Mouse (Mus musculus): ENCODE results near the gene Mn1. TPM values are rescaled to one million over a fixed set of nuclear protein-coding genes. Genes with fewer than 3 reads are reported as not detected.

The Mn1 gene
- polyA plus RNA-seq, 1 experiment from 2014 or later = 6.9 TPM

- Histone ChIP-seq H3K4me2 (ENCODE audit: low read length) (no peak overlapping the region), H3K27ac (replicated peaks in 1 of 2; ENCODE audit: control insufficient read depth in 1 of 2, insufficient read depth in 1 of 2, low read depth in 2 of 2, low read length in 2 of 2) (no peak overlapping the region), H3K9me3 (ENCODE audit: control insufficient read depth, low read length) (no peaks in the 10 kb centered on the region), H3K36me3 (ENCODE audit: control insufficient read depth, insufficient read depth, low read length) (0 out of 2 replicates have a peak, but pooled peaks cover 4% of the 10 kb centered on the region), H3K4me3 (ENCODE audit: control insufficient read depth in 1 of 2, insufficient read depth in 1 of 2, low read depth in 1 of 2, low read length in 2 of 2) (no peak overlapping the region), H3K4me1 (ENCODE audit: control insufficient read depth in 2 of 2, insufficient read depth in 2 of 2, low read length in 2 of 2) (peaks cover 37 to 48% of the 10 kb centered on the region in 2 experiments), H3K27me3 (ENCODE audit: control insufficient read depth, insufficient read depth, low read length) (no peaks in the 10 kb centered on the region), H3K9ac (ENCODE audit: low read length) (no peak overlapping the region)
- WGBS = 74% methylated on average over 7 of the region's 7 CpGs
- no peak for ATAC-seq (ENCODE audit: insufficient number of reproducible peaks, insufficient read depth, low FRiP score, low read depth)
These were observed 20.0 kb downstream of the Mn1 start for GRCm38 (mm10) chr5:111437205-111437604.

- ATAC-seq (ENCODE audit: insufficient number of reproducible peaks, insufficient read depth, low FRiP score, low read depth) = no peak
- Histone ChIP-seq H3K36me3 (ENCODE audit: control insufficient read depth, insufficient read depth, low read length) (0 out of 2 replicates have a peak, but pooled peaks cover 4% of the 10 kb centered on the region), H3K27ac (replicated peaks in 1 of 2; ENCODE audit: control insufficient read depth in 1 of 2, insufficient read depth in 1 of 2, low read depth in 2 of 2, low read length in 2 of 2) (no peak overlapping the region), H3K27me3 (ENCODE audit: control insufficient read depth, insufficient read depth, low read length) (no peaks in the 10 kb centered on the region), H3K9me3 (ENCODE audit: control insufficient read depth, low read length) (no peaks in the 10 kb centered on the region), H3K4me2 (ENCODE audit: low read length) (no peak overlapping the region), H3K4me1 (ENCODE audit: control insufficient read depth in 2 of 2, insufficient read depth in 2 of 2, low read length in 2 of 2) (peaks cover 34 to 44% of the 10 kb centered on the region in 2 experiments), H3K9ac (ENCODE audit: low read length) (no peak overlapping the region), H3K4me3 (ENCODE audit: control insufficient read depth in 1 of 2, insufficient read depth in 1 of 2, low read depth in 1 of 2, low read length in 2 of 2) (no peak overlapping the region)
- 87% methylated on average over 3 of the region's 3 CpGs for WGBS
These were observed 21.2 kb downstream of the Mn1 start for GRCm38 (mm10) chr5:111438336-111438735.

DNA sequence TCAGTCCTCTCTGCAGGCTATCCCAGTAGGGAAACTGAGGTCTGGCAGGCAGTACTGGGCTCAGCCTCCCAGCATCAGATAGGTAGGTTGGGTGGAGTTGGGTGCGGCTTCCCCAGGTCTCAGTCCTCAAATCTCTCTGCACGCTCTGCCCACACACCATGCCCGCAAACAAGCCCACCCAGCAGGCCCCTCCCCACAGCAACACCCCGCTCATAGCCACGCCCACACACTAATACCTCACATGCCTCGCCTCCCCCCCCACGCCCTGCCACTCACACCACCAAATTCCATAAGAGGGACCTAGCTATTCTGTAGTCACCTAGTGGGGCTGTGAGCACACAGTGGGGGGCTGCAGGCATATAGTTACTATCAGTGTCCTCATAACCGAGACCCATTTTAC lies 21.7 kb downstream of the Mn1 start:
- Histone ChIP-seq H3K27me3 (ENCODE audit: control insufficient read depth, insufficient read depth, low read length) (no peaks in the 10 kb centered on the region), H3K27ac (replicated peaks in 1 of 2; ENCODE audit: control insufficient read depth in 1 of 2, insufficient read depth in 1 of 2, low read depth in 2 of 2, low read length in 2 of 2) (no peak overlapping the region), H3K4me1 (ENCODE audit: control insufficient read depth in 2 of 2, insufficient read depth in 2 of 2, low read length in 2 of 2) (peaks cover 32 to 40% of the 10 kb centered on the region in 2 experiments), H3K4me2 (ENCODE audit: low read length) (no peak overlapping the region), H3K4me3 (ENCODE audit: control insufficient read depth in 1 of 2, insufficient read depth in 1 of 2, low read depth in 1 of 2, low read length in 2 of 2) (no peak overlapping the region), H3K36me3 (ENCODE audit: control insufficient read depth, insufficient read depth, low read length) (0 out of 2 replicates have a peak, but pooled peaks cover 4% of the 10 kb centered on the region), H3K9ac (ENCODE audit: low read length) (no peak overlapping the region), H3K9me3 (ENCODE audit: control insufficient read depth, low read length) (no peaks in the 10 kb centered on the region)
- ATAC-seq (ENCODE audit: insufficient number of reproducible peaks, insufficient read depth, low FRiP score, low read depth) = no peak
- WGBS = 92% methylated on average over 8 of the region's 8 CpGs

DNA sequence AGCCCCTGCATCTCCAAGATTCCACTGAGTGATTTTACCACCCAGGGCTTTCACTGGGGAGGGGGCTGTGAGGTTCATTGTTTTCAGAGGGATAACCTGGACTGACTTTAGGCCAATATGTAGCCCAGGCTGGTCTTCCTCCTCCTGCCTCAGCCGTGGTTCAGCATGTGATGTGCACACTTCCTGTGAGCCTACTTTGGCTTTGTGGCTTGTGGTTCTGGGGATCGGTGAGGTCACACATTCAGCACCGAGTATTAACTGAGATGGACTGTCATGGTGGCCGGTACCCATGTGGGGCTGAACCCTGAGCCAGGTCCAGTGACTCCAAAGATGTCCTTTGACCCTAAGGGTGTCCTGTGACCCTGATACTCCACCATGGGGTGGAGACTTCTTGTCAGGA lies 23.1 kb downstream of the Mn1 start:
- Histone ChIP-seq H3K27me3 (ENCODE audit: control insufficient read depth, insufficient read depth, low read length) (no peaks in the 10 kb centered on the region), H3K9ac (ENCODE audit: low read length) (no peak overlapping the region), H3K27ac (replicated peaks in 1 of 2; ENCODE audit: control insufficient read depth in 1 of 2, insufficient read depth in 1 of 2, low read depth in 2 of 2, low read length in 2 of 2) (no peak overlapping the region), H3K36me3 (ENCODE audit: control insufficient read depth, insufficient read depth, low read length) (0 out of 2 replicates have a peak, but pooled peaks cover 4% of the 10 kb centered on the region), H3K9me3 (ENCODE audit: control insufficient read depth, low read length) (no peaks in the 10 kb centered on the region), H3K4me2 (ENCODE audit: low read length) (no peak overlapping the region), H3K4me1 (ENCODE audit: control insufficient read depth in 2 of 2, insufficient read depth in 2 of 2, low read length in 2 of 2) (peaks cover 21 to 25% of the 10 kb centered on the region in 2 experiments), H3K4me3 (ENCODE audit: control insufficient read depth in 1 of 2, insufficient read depth in 1 of 2, low read depth in 1 of 2, low read length in 2 of 2) (no peak overlapping the region)
- WGBS = 91% methylated on average over 4 of the region's 4 CpGs
- no peak for ATAC-seq (ENCODE audit: insufficient number of reproducible peaks, insufficient read depth, low FRiP score, low read depth)

DNA sequence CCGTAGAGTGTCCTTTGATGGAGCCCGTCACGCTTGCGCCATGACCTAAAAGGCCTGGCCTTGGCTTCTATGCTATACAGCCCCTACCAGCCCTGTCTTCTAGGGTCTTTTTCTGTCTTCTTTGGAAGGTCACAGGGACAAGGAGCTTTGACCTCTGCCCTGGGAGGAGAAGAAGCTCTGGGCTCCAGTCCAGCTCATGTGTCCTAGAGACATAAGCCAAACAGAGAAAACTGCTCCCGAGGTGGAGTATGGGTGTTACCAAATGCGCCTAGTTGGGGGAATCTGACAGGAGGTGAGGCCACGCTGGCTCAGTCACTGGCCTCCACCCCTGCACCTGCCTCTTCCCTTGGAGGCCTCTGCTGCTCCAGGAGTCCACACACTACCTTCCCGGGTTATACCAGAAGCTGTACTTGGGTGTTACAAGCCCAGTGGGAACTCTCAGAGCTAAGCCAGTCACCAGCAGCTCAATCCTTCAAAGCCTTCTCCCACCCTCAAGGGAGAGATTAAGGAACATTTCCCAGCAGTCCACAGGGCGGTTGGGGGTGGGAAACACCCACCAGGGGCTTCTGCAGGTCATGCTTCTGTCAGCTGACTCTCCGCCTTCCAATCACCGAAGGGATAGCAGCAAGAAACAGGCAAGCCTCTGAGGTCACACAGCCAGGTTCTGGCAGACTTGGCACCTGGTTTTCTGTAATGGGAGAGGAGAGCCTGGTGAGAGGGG lies 25.1 kb downstream of the Mn1 start:
- Histone ChIP-seq H3K9ac (ENCODE audit: low read length) (no peak overlapping the region), H3K4me3 (ENCODE audit: control insufficient read depth in 1 of 2, insufficient read depth in 1 of 2, low read depth in 1 of 2, low read length in 2 of 2) (no peak overlapping the region), H3K27ac (replicated peaks in 1 of 2; ENCODE audit: control insufficient read depth in 1 of 2, insufficient read depth in 1 of 2, low read depth in 2 of 2, low read length in 2 of 2) (no peak overlapping the region), H3K4me2 (ENCODE audit: low read length) (no peak overlapping the region), H3K4me1 (ENCODE audit: control insufficient read depth in 2 of 2, insufficient read depth in 2 of 2, low read length in 2 of 2) (peaks cover 8 to 9% of the 10 kb centered on the region in 2 experiments; a peak in 2 of 4 replicates), H3K27me3 (ENCODE audit: control insufficient read depth, insufficient read depth, low read length) (no peaks in the 10 kb centered on the region), H3K36me3 (ENCODE audit: control insufficient read depth, insufficient read depth, low read length) (0 out of 2 replicates have a peak, but pooled peaks cover 4% of the 10 kb centered on the region), H3K9me3 (ENCODE audit: control insufficient read depth, low read length) (no peaks in the 10 kb centered on the region)
- WGBS = 71% methylated on average over 11 of the region's 11 CpGs
- ATAC-seq (ENCODE audit: insufficient number of reproducible peaks, insufficient read depth, low FRiP score, low read depth) = no peak

- Histone ChIP-seq H3K4me3 (ENCODE audit: control insufficient read depth in 1 of 2, insufficient read depth in 1 of 2, low read depth in 1 of 2, low read length in 2 of 2) (no peak overlapping the region), H3K9ac (ENCODE audit: low read length) (no peak overlapping the region), H3K4me2 (ENCODE audit: low read length) (no peak overlapping the region), H3K27me3 (ENCODE audit: control insufficient read depth, insufficient read depth, low read length) (no peaks in the 10 kb centered on the region), H3K9me3 (ENCODE audit: control insufficient read depth, low read length) (no peaks in the 10 kb centered on the region), H3K36me3 (ENCODE audit: control insufficient read depth, insufficient read depth, low read length) (0 out of 2 replicates have a peak, but pooled peaks cover 5% of the 10 kb centered on the region), H3K27ac (replicated peaks in 1 of 2; ENCODE audit: control insufficient read depth in 1 of 2, insufficient read depth in 1 of 2, low read depth in 2 of 2, low read length in 2 of 2) (no peak overlapping the region), H3K4me1 (ENCODE audit: control insufficient read depth in 2 of 2, insufficient read depth in 2 of 2, low read length in 2 of 2) (peaks cover 8 to 9% of the 10 kb centered on the region in 2 experiments; a peak in 2 of 4 replicates)
- ATAC-seq (ENCODE audit: insufficient number of reproducible peaks, insufficient read depth, low FRiP score, low read depth) = no peak
- WGBS = 92% methylated on average over 3 of the region's 3 CpGs
These were observed 26.5 kb downstream of the Mn1 start for GRCm38 (mm10) chr5:111443636-111444035.

DNA sequence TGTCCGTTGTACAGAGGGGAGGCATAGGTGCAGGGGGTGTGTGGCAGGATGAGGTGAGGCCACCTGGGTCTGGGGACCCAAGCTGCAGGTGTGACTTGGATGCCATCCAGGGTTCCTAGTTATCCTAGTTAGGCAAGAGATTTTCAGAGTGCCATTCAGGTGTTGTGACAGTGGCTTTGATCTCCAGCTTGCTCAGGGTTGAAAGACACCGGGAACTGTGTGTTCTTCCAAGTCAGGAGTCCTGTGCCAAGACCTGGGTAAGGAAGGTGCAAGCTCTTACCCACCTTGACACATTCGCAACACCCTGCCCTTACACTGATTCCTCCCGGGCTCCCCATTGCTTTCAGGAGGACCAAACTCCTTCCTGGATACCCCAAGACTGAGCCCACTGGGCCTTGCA lies 27.2 kb downstream of the Mn1 start:
- H3K4me1 ChIP-seq (ENCODE audit: control insufficient read depth in 2 of 2, insufficient read depth in 2 of 2, low read length in 2 of 2) = peaks cover 8 to 9% of the 10 kb centered on the region in 2 experiments; a peak in 2 of 4 replicates
- no peak overlapping the region for H3K9ac ChIP-seq (ENCODE audit: low read length)
- H3K27me3 ChIP-seq (ENCODE audit: control insufficient read depth, insufficient read depth, low read length) = no peaks in the 10 kb centered on the region
- no peaks in the 10 kb centered on the region for H3K9me3 ChIP-seq (ENCODE audit: control insufficient read depth, low read length)
- H3K4me3 ChIP-seq (ENCODE audit: control insufficient read depth in 1 of 2, insufficient read depth in 1 of 2, low read depth in 1 of 2, low read length in 2 of 2) = no peak overlapping the region
- H3K36me3 ChIP-seq (ENCODE audit: control insufficient read depth, insufficient read depth, low read length) = 0 out of 2 replicates have a peak, but pooled peaks cover 4% of the 10 kb centered on the region
- ATAC-seq (ENCODE audit: insufficient number of reproducible peaks, insufficient read depth, low FRiP score, low read depth) = no peak
- no peak overlapping the region for H3K4me2 ChIP-seq (ENCODE audit: low read length)
- no peak overlapping the region for H3K27ac ChIP-seq (replicated peaks in 1 of 2; ENCODE audit: control insufficient read depth in 1 of 2, insufficient read depth in 1 of 2, low read depth in 2 of 2, low read length in 2 of 2)
- 87% methylated on average over 4 of the region's 4 CpGs for WGBS

Data from heart, embryonic 14.5 days (tissue).